Mouse (Mus musculus): Measurements from ENCODE around the gene Lrrc7. TPM values are rescaled to one million over a fixed set of nuclear protein-coding genes. Genes with fewer than 3 reads are reported as not detected.

Lrrc7 gene
- total RNA-seq, 2 experiments from 2014 or later: 118 to 126 TPM

- DNase-seq (ENCODE audit: extremely low spot score in 1 of 2, low spot score in 2 of 2): no peak
- intact Hi-C loops (cut with DNase I): no loop called here
- TF ChIP-seq CTCF (IDR thresholded peaks at IDR 0.05): no peak; the same call in none of the 2 replicates
- Histone ChIP-seq H3K4me3 (no peak overlapping the region), H3K27ac (no peak overlapping the region)
Observed at GRCm38 (mm10) chr3:158049508-158049907, 512.5 kb downstream of the Lrrc7 start.

- Histone ChIP-seq H3K27ac (no peak overlapping the region), H3K4me3 (no peak overlapping the region)
- intact Hi-C loops (cut with DNase I): no loop called here
- no peak for TF ChIP-seq CTCF (IDR thresholded peaks at IDR 0.05)
- no peak for DNase-seq (ENCODE audit: extremely low spot score in 1 of 2, low spot score in 2 of 2)
Observed at GRCm38 (mm10) chr3:158040755-158041154, 521.3 kb downstream of the Lrrc7 start.

- Histone ChIP-seq H3K27ac (no peak overlapping the region), H3K4me3 (no peak overlapping the region)
- DNase-seq (ENCODE audit: extremely low spot score in 1 of 2, low spot score in 2 of 2): no peak
- intact Hi-C loops (cut with DNase I): no loop called here
- no peak for TF ChIP-seq CTCF (IDR thresholded peaks at IDR 0.05)
Observed at GRCm38 (mm10) chr3:158038106-158038505, 523.9 kb downstream of the Lrrc7 start.

- Histone ChIP-seq H3K27ac (peak within 1 kb of the TSS; percentile 90), H3K4me3 (peak within 1 kb of the TSS; percentile 96)
- no peak for TF ChIP-seq CTCF (IDR thresholded peaks at IDR 0.05)
- peak; percentile 94 to 97 for DNase-seq (ENCODE audit: extremely low spot score in 1 of 2, low spot score in 2 of 2)
- intact Hi-C loops (cut with DNase I): loop anchor here (2.0 kb wide), 1 partner anchor 90 kb away; the partner anchor contains the start of gene Ankrd13c
Observed at GRCm38 (mm10) chr3:158036329-158036988, 525.6 kb downstream of the Lrrc7 start, which contains the start of the genes Srsf11 and Lrrc40. Gene Srsf11, minus strand, starts transcription at chr3:158036639. Gene Lrrc40, plus strand, starts transcription at chr3:158036662.

- no peak for DNase-seq (ENCODE audit: extremely low spot score in 1 of 2, low spot score in 2 of 2)
- H3K4me3 ChIP-seq: peak overlapping the region; percentile 96
- no peak for TF ChIP-seq CTCF (IDR thresholded peaks at IDR 0.05)
- peak overlapping the region; percentile 90 for H3K27ac ChIP-seq
- intact Hi-C loops (cut with DNase I): loop anchor here (2.0 kb wide), 1 partner anchor 89 kb away; the partner anchor contains the start of gene Ankrd13c
Observed at GRCm38 (mm10) chr3:158035866-158036265, 526.2 kb downstream of the Lrrc7 start.

Measured in left cerebral cortex, adult 2 months (tissue).